Mouse (Mus musculus): ENCODE results near the gene Ptchd4.

Gene Ptchd4

DNA sequence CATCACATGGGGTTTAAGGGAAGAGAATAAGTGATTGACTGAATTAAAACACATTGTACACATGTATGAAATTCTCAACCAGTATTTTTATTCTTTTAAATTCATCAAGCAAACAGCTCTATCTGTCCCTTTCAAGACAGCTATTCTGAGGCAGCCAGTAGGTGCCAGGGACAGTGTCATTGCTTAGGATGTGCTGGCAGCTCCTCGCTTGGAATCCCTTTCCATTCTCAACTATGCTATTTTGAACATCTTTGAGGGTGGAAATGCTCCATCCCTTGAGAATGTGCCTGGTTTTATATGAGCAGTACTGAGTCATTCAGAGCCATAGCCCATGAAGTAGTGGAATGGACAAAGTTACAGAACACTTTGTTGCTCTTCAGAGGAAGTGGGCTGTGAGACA, 112.2 kb downstream of the Ptchd4 start:
- DNase-seq (ENCODE audit: low spot score), result no peak

DNA sequence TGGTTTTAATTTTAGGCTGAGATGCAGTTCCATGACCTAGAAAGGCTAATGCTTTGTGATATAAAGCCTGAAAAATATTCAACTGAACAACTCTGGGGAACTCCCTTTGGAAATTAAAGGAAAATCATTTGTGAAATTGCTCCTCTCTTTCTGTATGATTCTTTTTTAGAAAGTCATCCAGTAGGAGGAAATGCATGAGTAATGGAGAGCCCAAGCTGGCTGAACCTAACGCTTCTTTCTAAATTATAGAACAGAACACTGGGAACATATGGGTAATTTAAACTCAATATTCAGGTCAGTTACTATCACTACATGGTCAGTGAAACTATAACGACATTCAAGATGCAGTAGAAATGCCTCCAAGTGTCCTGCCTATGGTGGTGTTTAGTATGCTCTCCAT, 114.6 kb downstream of the Ptchd4 start:
- no peak for DNase-seq (ENCODE audit: low spot score)

DNA sequence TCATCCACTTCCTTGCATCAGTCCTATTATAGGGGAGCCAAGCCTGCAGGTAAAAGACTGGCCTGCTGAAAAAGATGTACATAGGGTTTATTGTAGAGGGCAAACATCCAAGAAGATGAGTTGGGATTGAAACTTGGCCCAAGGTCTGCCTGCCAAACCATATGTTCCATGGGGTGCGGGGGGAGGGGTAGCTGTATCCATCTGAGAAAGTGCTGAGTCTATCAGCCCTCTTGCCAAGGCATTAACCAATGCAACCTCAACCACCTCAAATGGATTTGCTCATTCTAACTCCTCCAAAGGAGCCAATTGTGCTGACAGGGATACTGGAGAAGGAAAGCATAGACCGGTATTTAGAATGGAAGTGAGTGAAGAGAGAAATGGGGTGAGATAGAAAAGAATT, 136.5 kb downstream of the Ptchd4 start:
- no peak for DNase-seq (ENCODE audit: low spot score)

DNA sequence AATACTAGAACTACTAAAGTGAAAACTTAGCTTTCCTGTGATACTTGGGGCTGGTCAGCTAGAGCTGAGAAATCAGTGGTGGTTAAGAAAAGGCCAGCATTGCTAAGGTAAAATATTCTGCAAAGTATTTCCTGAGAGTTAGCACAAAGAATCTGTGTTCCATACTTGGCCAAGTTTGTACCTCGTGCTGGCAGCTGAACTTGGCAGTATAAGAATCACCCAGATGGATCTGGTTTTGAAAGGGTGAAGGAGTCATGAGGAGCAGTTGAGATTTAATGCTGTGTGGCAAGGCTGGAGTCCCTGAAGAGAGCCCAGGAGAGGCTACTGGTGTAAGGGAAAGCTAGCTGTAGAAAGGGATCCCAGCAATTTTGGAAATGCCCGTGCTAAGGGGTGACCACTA, 140.7 kb downstream of the Ptchd4 start:
- no peak for DNase-seq (ENCODE audit: low spot score)

DNA sequence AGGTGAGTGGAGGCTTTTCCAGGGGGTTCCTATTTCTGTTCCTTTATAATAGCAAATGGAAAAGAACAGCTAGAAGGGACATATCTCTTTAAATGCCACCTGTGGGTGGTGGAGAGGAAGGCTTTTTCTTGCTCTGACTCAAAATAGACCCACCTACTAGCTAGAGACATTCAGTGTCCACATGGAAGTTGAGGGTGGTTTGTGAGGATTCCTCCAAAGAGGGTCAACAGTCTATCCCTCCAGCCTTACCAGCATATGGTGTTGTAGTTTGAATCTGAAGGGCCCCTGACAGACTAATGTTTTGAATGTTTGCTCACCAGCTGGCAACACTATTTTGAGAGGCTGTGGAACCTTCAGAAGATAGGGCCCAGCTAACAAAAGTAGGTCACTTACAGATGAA, 147.0 kb downstream of the Ptchd4 start:
- DNase-seq (ENCODE audit: low spot score), result no peak

DNA sequence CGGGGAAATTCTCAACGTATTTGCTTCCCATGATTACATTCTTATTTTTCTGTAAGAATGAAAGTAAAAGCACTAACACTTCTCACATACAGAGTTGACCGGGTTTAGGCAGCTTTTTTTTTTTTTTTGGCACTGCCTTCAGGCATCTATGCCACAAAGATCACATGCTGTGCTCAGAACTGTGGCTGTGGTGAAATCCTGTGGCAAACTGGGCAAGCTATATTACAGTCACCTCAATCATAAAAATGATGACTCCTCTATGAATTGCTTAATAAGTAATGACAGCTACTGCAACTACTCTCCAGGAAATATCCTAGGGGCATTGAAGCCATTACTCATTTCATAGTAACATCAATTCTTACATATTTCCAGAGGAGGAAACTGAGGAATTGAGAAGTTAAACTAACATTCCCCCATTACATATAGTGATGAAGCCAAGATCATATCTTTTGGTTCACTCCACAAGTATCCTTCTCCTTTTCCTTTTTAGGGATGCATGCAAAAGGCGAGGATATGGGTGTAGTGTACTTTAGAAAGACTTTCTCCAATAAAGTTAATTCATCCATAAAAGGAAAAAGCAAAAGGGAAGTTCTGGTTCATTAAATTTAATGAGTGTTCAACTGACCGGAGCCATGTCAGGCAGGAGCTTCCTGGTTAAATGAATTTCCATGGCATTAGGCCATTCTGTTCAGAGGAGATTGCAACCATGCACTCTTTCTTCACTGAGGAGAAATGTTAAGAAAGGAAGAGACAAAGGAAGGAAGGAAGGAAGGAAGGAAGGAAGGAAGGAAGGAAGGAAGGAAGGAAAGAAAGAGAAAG, 164.6 kb downstream of the Ptchd4 start:
- no peak for DNase-seq (ENCODE audit: low spot score)

DNA sequence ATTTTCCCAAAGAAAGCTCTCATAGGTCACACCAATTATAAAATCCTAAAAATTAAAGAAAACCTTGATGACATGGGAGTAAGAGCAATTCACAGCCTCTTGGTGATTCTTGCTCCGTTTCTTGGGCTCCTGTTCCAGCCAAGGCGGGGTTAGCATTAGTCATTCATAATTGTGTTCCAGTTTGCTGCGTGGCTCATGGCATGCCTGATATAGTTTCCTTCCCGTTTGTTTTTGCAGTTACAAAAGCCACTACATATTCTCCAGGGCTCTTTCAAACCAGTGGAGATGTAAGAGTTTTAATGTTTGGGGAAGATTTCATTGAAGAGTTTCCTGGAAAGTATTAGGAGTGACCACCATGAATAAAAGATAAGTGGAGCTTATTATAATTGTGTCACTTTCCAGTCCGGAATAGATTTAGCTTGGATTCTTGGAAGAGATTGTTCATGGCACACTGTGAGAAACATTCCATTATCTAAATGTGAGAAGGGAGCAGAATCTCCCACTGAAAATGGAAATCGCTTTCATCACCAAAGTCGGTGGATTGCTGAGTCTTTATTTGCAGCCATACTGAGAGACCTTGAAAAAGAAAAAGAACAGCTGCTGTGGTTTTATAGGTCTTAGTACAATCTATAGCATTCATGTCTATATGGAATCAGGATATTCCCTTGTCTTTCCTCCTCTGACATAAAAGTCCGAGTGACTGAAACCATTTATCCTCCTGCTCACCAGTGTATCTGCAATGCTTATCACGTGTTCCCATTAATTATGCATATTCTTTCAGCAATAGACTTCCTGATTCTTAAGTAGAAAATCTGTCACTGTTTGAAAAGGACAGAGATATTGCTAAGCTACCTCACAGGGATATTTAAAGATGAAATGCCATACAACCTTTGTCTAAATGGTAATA, 193.9 kb downstream of the Ptchd4 start:
- DNase-seq (ENCODE audit: low spot score), result no peak

DNA sequence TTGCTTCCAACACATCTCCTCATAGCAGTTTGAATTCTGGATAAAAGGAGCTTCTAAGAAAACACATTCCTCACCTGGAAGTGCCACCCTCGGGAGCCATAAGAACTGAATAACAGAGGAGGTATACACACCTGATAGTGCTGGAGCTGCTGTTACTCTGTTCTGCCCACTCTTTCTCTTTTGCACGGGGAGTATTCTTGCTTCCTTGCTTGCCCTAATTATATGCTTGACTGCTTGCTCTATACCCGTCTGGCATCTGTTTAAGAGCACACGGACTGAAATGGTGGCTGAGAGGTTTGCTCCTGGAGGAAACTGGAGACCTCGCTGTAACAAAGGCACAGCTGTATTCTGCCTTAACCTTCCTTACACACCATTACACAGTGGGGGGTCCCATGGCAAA, 214.4 kb downstream of the Ptchd4 start:
- no peak for DNase-seq (ENCODE audit: low spot score)

DNA sequence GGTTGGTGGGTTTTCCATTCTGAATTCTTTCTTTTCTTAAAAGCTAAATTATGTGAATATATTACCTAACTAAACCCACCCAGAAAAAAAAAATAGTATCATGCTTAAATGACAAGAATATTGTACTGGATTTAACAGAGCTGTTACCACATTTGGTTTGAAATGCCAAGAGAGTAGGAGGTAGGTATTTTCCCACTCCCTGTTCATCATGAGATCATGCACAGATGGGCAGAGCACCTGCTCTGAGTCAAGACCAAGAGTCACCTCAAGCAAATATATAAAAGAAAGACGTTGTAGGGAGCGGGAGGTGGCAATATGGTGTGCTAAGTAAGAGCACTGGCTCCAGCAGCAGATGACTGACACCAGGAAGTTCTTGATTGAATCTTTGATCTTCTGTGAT, 233.8 kb downstream of the Ptchd4 start:
- DNase-seq (ENCODE audit: low spot score), result no peak
